Mouse (Mus musculus) heart, embryonic 10.5 days (tissue): Measurements from ENCODE around the gene Apoa2. TPM values are rescaled to one million over a fixed set of nuclear protein-coding genes. Genes with fewer than 3 reads are reported as not detected.
A peak's percentile ranks its signal among the peaks of the same experiment; 100 is the strongest.

Experiments
- DNase-seq: peaks from one replicate; pipeline ENCODE4 v3.0.0-alpha.2; 2017; ENCODE audit warnings: low spot score
- H3K27ac ChIP-seq: fragments of 300-500 bp; sonication (generic); 2 replicates; pipeline ENCODE4 v1.5.1; 2016; ENCODE audit warnings: mild to moderate bottlenecking
- H3K27me3 ChIP-seq: fragments of 300-500 bp; sonication (generic); 2 replicates; pipeline ENCODE4 v1.6.1; 2016; ENCODE audit warnings: mild to moderate bottlenecking; ENCODE audit not compliant: poor library complexity, insufficient read depth, severe bottlenecking
- H3K36me3 ChIP-seq: fragments of 300-500 bp; sonication (generic); 2 replicates; pipeline ENCODE4 v1.6.1; 2016; ENCODE audit warnings: mild to moderate bottlenecking, moderate library complexity
- H3K4me1 ChIP-seq: fragments of 300-500 bp; sonication (generic); 2 replicates; pipeline ENCODE4 v1.6.1; 2016; ENCODE audit warnings: mild to moderate bottlenecking
- H3K4me3 ChIP-seq: fragments of 300-500 bp; sonication (generic); 2 replicates; pipeline ENCODE4 v1.5.1; 2016; ENCODE audit warnings: mild to moderate bottlenecking, moderate library complexity
- H3K9me3 ChIP-seq: fragments of 300-500 bp; sonication (generic); 2 replicates; pipeline ENCODE4 v1.6.1; 2016; ENCODE audit warnings: mild to moderate bottlenecking, moderate library complexity
- WGBS: fragments of 180-500 bp; shearing (Covaris S2); methylation state at CpG from one replicate; pipeline ENCODE4 v1.1.7; 2016; 5-methylcytosine and 5-hydroxymethylcytosine counted together
- polyA plus RNA-seq: library from polyadenylated mRNA; unstranded; fragments of >200 nt; fragmentation: Nextera tagmentation; extraction: Ambion mirVana; gene quantifications from 2 replicates; pipeline ENCODE4 v1.2.1, GENCODE M21; 2016

The Apoa2 gene
- polyA plus RNA-seq, 1 experiment from 2014 or later, result 315 TPM

DNA sequence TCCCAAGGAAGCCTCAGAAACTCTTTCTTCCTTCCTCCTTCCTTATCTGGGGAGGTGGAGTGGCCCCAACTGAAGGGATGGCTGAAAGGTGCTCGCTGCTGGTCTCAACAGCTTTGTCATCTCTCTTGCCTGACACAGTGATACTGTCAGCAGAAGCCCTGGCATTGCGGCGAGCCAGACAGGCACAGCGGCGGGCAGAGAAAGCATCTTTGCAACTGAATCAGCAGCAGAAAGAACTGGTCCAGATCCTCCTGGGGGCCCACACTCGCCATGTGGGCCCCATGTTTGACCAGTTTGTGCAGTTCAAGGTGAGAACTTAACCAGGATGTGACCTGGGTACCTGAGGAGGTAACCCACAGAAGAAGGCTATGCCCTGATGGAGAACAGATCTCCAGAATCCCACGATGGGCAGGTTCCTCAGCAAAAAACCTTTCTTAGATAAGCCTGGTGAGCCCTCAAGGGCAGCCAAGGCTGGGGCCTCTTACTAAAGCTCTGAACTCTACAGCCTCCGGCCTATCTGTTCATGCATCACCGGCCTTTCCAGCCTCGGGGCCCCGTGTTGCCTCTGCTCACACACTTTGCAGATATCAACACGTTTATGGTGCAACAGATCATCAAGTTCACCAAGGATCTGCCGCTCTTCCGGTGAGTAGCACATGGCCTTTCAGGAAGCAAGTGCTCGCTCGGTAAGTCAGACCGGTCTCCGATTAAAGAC, 8.5 kb upstream of the Apoa2 start:
- no peak overlapping the region for H3K4me3 ChIP-seq
- peaks cover 15% of the 10 kb centered on the region for H3K4me1 ChIP-seq
- H3K36me3 ChIP-seq, result peaks cover 31% of the 10 kb centered on the region
- no peaks in the 10 kb centered on the region for H3K9me3 ChIP-seq
- 0 out of 2 replicates have a peak, but pooled peaks cover 3% of the 10 kb centered on the region for H3K27me3 ChIP-seq
- H3K27ac ChIP-seq, result no peak overlapping the region
- 75% methylated on average over 18 of the region's 18 CpGs for WGBS
- DNase-seq, result no peak

DNA sequence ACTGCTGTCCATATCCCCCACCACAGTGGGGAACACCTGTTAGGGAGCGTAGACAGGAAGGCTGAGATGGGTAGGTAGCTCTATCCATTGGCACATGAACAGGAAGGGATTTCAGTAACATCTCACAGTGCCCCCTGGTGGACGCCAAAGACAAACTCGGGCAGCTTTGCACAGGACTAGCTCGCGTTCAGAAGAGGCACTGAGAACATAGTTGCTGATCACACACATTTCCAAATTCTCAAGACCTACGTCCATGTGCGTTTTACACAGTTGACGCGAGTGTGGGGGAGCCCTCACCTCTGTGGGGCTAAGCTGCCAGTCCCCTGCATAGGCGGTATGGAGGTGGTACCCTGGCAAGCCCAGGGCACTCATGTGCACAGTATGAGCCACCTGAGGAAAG, 4.0 kb upstream of the Apoa2 start:
- Histone ChIP-seq H3K36me3 (peaks cover 31% of the 10 kb centered on the region), H3K9me3 (no peaks in the 10 kb centered on the region), H3K27me3 (no peaks in the 10 kb centered on the region), H3K4me1 (peaks cover 23% of the 10 kb centered on the region), H3K4me3 (peak overlapping the region; percentile 77), H3K27ac (no peak overlapping the region)
- 9% methylated on average over 10 of the region's 10 CpGs for WGBS
- DNase-seq, result peak; percentile 91

DNA sequence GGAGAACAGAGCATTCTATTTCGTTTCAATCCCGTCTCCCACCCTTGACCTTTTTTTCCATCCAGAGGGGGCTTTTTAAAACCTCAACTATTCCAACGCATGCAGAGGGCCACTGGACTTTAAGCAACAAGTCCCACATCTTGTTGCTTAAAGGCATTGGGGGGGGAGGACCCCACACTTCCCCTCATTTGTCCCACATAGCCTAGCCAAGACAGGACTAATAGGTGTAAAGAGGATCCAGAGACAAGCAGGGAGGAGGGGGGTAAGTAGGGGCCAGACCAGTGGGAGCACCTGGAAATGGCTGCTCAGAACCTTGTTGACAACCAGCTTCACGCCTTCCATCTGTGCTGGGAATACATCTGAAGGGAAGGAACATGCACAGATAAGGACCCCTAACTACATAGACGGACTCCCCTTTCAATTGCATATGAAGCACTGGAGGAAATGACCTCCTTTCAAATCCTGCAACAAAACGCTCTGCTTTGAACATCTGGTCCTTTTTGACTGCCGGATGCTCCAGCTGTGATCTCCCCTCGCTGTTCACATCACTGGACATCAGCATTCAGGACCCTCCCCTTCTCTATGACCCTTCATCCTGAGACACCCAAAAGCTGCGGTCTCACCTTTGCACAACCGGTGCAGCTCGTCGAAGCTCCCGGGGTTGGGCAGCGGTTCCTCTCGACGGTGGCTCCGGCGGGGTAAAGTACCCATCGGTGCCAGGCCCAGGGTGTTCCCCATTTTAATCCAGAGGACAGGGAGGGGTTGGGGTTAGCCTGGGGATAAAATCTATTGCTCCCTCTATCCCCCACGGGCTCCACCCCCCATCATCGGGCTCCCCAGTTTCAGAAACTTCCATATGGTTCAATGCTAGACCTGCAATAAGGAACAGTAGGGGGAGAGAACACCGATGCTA, 3.3 kb upstream of the Apoa2 start:
- H3K27ac ChIP-seq, result peak overlapping the region; percentile 91
- WGBS, result 7% methylated on average over 22 of the region's 22 CpGs

DNA sequence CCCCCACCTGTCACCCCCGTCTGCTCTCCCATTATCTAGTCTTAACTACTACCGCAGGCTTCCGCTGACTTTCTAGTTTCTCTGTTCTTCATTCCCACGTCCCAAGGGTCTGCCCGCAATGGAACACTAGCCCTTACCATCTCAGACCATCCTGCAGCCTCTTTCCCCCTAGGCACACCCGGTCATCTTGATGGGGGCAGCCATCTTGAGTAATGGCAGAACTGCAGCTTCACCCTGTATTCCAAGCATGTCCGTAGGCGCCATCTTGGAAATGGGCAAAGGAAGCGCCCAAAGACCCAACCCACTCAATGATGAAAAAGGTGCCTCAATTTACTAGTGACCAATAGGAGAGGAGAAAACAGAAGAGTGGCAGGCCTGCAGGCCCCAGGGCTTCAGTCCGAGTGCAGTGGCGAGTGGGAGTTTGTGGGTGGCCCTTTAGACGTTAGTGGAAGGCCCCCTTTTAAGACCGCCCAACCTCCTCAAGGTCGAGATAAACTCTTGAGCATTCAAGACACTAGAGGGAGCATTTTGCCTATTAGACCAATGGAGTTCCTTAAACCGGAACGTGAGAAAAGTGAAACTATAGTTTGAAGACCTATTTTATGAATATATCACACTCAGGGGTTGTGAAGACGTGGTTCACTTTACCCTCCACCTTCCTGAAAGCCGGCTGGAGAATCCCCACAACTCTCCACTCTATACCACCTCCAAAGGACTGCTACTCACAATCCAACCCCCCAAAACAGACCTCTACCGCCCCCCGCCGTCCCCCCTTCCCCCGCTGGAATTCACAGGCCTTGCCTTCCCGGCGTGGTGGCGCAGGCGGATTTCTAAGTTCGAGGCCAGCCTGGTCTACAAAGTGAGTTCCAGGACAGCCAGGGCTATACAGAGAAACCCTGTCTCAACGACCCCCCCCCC, 2.4 kb upstream of the Apoa2 start, which contains the start of gene Tomm40l:
Gene Tomm40l (minus strand): TSS at position 277 of the 918 bp plus-strand sequence.
- 2% methylated on average over 28 of the region's 28 CpGs for WGBS
- Histone ChIP-seq H3K27ac (peak within 1 kb of the TSS; percentile 91), H3K4me1 (peaks cover 16% of the 10 kb centered on the region)

More for the DNA sequence above, 3.3 kb upstream of the Apoa2 start:
- DNase-seq, result no peak
- Histone ChIP-seq H3K4me3 (peak overlapping the region; percentile 77), H3K4me1 (peaks cover 17% of the 10 kb centered on the region), H3K27me3 (no peaks in the 10 kb centered on the region), H3K9me3 (no peaks in the 10 kb centered on the region), H3K36me3 (peaks cover 31% of the 10 kb centered on the region)

DNA sequence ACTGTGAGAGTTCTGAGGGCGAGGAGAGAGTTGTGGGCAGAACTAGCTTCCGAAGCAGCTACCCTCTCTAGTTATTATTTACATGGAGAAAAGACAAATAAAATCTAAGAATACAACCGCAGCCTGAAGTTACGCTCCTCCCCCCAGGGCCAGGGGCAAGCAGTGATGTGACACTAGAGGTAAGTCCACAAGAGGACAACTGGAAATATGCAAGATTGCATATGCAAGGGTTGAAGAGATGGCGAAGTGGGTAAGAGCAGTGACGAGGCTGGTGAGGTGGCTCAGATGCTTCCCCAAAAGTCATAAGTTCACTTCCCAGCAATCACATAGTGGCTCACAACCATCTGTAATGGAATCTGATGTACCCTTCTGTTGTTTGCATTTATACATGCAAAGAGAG, 1.7 kb upstream of the Apoa2 start:
- peak overlapping the region; percentile 91 for H3K27ac ChIP-seq
- H3K9me3 ChIP-seq, result no peaks in the 10 kb centered on the region
- no peak for DNase-seq
- WGBS, result 84% methylated on average over 6 of the region's 6 CpGs
- peaks cover 16% of the 10 kb centered on the region for H3K4me1 ChIP-seq
- H3K36me3 ChIP-seq, result peaks cover 21% of the 10 kb centered on the region
- H3K27me3 ChIP-seq, result no peaks in the 10 kb centered on the region
- H3K4me3 ChIP-seq, result peak overlapping the region; percentile 77

More for the DNA sequence above, 2.4 kb upstream of the Apoa2 start, which contains the start of gene Tomm40l:
- peaks cover 28% of the 10 kb centered on the region for H3K36me3 ChIP-seq
- no peaks in the 10 kb centered on the region for H3K9me3 ChIP-seq
- peak; percentile 99 for DNase-seq
- no peaks in the 10 kb centered on the region for H3K27me3 ChIP-seq
- H3K4me3 ChIP-seq, result peak within 1 kb of the TSS; percentile 77

DNA sequence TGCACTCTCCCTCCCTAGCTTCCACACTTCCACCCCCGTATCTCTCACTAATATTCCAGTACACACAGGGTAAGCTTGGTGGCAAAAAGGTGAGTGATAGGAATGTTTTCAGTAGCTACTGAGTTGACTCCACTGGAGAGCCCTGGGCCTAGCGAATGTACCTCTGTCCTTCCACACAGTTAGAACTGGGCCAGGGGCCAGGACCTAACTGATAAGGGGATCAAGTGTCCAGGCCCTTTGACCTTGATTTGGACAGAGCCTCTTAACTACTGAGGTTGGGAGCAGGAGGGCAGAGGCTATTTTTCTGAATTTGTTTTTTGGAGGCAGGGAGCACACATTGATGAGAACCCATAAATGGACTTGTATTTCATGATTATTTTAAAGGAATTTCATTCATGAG, 1.1 kb upstream of the Apoa2 start:
- Histone ChIP-seq H3K4me1 (peaks cover 16% of the 10 kb centered on the region), H3K36me3 (peaks cover 15% of the 10 kb centered on the region), H3K27ac (0 out of 2 replicates have a peak overlapping the region, but pooled peaks have one; percentile 16), H3K27me3 (no peaks in the 10 kb centered on the region), H3K9me3 (no peaks in the 10 kb centered on the region), H3K4me3 (no peak overlapping the region)
- 64% methylated on average over 2 of the region's 2 CpGs for WGBS
- DNase-seq, result no peak

DNA sequence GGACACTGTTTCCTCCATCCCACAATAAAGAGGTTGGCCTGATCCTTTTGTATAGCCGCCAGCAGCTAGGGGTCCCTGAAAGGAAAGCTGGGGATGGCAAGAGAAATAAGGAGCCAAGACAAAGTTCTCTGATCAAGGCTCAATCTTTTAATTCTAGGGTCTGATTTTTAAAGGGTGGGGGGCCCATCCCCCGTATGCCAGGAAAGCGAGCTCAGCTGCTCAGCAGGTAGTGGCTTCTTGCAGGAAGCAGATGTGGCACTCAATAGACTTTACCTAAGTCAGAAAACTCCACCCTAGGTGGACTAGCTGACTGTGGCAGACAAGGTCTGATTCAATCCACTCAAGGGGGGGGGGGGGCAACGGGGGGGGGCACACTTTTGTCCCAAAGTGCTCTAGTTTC, 1.9 kb downstream of the Apoa2 start:
- DNase-seq, result no peak
- no peak overlapping the region for H3K27ac ChIP-seq
- peaks cover 11% of the 10 kb centered on the region for H3K4me1 ChIP-seq
- H3K27me3 ChIP-seq, result no peaks in the 10 kb centered on the region
- H3K4me3 ChIP-seq, result no peak overlapping the region
- no peaks in the 10 kb centered on the region for H3K36me3 ChIP-seq
- no peaks in the 10 kb centered on the region for H3K9me3 ChIP-seq
- WGBS, result 59% methylated on average over 4 of the region's 4 CpGs

DNA sequence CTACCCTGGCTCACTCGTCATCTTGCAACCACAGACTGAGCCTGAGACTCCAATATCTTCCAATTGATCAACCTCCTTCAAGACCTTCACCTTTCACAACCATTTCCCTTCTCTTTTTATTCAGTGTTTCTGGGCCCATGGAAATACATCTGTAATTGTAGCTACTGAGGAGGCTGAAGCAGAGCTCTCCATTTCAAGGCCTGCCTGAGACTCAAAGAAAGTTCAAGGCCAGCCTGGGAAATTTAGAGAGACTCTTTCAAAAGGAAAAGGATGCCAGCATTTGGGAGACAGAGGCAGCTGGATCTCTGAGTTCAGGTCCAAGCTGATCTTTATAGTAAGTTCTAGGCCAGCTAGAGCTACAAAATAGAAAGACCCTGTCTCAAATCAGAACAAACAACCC, 3.0 kb downstream of the Apoa2 start:
- Histone ChIP-seq H3K9me3 (no peaks in the 10 kb centered on the region), H3K27me3 (no peaks in the 10 kb centered on the region), H3K36me3 (no peaks in the 10 kb centered on the region), H3K4me1 (peaks cover 10% of the 10 kb centered on the region), H3K4me3 (no peak overlapping the region), H3K27ac (no peak overlapping the region)
- 77% methylated on average over 1 of the region's 1 CpGs for WGBS
- DNase-seq, result no peak

DNA sequence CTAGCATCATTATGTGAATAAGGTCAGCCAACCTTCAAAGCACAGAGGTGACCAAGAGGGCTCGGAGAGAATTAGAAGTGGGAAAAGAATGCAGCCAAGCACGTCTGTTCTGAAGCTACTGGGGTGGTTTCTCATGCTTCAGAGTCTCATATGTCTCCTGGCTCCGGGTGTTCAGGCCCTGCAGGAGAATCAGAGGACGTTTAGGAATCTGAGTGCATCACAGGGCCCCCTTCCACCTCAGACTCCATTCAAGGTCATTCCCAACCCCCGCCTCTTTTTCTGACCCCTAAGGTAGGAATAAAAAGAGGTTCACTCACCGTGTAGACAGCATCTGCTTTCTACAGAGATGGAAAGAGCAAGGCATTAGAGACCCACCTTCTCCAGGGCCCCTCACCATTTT, 4.9 kb downstream of the Apoa2 start:
- no peaks in the 10 kb centered on the region for H3K27me3 ChIP-seq
- no peak overlapping the region; the same call in none of the 2 replicates for H3K27ac ChIP-seq
- WGBS, result 62% methylated on average over 6 of the region's 6 CpGs
- no peaks in the 10 kb centered on the region for H3K9me3 ChIP-seq
- H3K36me3 ChIP-seq, result peaks cover 12% of the 10 kb centered on the region
- H3K4me3 ChIP-seq, result no peak overlapping the region
- DNase-seq, result no peak
- H3K4me1 ChIP-seq, result peaks cover 25% of the 10 kb centered on the region

DNA sequence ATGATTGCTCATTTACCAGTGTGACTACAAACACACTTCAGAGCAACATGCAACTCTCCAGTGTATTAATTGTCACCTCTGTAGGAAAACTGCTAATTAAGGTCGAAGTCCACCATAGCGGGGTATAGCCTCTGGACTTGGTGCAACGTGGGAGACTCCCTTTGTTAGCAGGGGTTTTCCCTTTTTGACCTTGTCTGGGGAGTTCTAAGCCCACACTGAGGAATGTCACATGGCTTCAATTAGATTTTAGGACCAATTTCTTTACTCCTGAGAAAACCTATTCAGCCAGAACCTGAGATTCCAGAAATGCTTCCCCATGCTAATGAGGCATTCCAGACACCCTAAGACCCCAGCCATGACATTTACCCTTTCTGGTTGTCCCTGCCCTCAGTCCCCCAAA, 5.4 kb downstream of the Apoa2 start:
- WGBS, result 78% methylated on average over 3 of the region's 3 CpGs
- Histone ChIP-seq H3K36me3 (peaks cover 16% of the 10 kb centered on the region), H3K9me3 (no peaks in the 10 kb centered on the region), H3K4me1 (peaks cover 25% of the 10 kb centered on the region), H3K27ac (peak overlapping the region; percentile 16; the same call in 1 of the 2 replicates), H3K4me3 (no peak overlapping the region), H3K27me3 (no peaks in the 10 kb centered on the region)
- no peak for DNase-seq

DNA sequence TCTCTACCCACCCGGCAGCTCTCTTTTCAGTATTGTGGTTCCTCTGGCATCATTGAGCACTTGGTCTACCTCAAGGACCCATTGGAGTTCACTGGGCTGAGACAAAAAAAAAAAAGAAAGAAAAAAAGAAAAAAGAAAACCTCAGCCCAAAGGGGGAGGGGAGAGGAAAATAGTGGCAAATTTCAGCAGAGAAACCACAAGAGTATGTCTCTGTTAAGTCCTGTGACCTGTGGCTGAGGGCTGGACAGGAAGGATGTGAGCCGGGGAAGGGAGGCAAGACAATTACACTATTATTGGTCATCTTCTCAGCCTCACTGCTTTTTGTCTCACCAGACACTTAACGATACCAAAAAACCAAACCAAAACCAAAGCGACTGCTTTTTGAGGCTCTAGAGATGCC, 7.0 kb downstream of the Apoa2 start:
- no peak for DNase-seq

DNA sequence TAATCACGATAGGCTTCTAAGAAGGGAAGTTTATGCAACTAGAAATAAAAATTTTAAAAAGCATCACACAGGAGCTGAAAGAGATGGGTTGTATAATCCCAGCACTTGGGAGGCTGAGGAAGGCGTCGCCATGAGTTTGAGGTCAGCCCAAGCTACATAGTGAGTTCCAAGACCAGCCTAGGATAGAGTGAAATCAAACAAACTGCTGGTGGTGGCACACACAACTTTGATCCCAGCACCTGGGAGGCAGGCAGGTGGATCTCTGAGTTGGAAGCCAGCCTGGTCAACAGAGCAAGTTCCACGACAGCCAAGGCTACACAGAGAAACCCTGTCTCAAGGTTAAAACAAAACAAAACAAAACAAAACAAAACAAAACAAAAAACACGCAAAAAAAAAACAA, 7.5 kb downstream of the Apoa2 start:
- WGBS, result 83% methylated on average over 5 of the region's 5 CpGs
- peaks cover 37% of the 10 kb centered on the region for H3K36me3 ChIP-seq
- no peak overlapping the region for H3K27ac ChIP-seq

More for the DNA sequence above, 7.0 kb downstream of the Apoa2 start:
- H3K27ac ChIP-seq, result no peak overlapping the region
- peaks cover 30% of the 10 kb centered on the region for H3K4me1 ChIP-seq
- H3K36me3 ChIP-seq, result peaks cover 32% of the 10 kb centered on the region
- H3K27me3 ChIP-seq, result no peaks in the 10 kb centered on the region
- WGBS, result 71% methylated on average over 4 of the region's 4 CpGs
- H3K9me3 ChIP-seq, result no peaks in the 10 kb centered on the region
- H3K4me3 ChIP-seq, result no peak overlapping the region

More for the DNA sequence above, 7.5 kb downstream of the Apoa2 start:
- H3K4me1 ChIP-seq, result peaks cover 33% of the 10 kb centered on the region
- no peak overlapping the region for H3K4me3 ChIP-seq
- H3K27me3 ChIP-seq, result no peaks in the 10 kb centered on the region
- no peak for DNase-seq
- H3K9me3 ChIP-seq, result no peaks in the 10 kb centered on the region
